Mouse (Mus musculus) lung, embryonic 14.5 days (tissue): ENCODE measurements around the gene Il1r1. TPM values are rescaled to one million over a fixed set of nuclear protein-coding genes. Genes with fewer than 3 reads are reported as not detected.

Experiments used
- ATAC-seq: fragments of 200-750 bp; cut with Nextera tagmentation; 2 replicates; pipeline ENCODE4 v1.8.0; 2017; ENCODE audit warnings: mild to moderate bottlenecking, moderate TSS enrichment, moderate library complexity; ENCODE audit not compliant: insufficient read depth
- DNase-seq: peaks from one replicate; pipeline ENCODE4 v3.0.0-alpha.2; 2015
- H3K27ac ChIP-seq: fragments of 300-500 bp; sonication (generic); 2 replicates; pipeline ENCODE4 v1.5.1; 2014; ENCODE audit warnings: low read depth, mild to moderate bottlenecking, moderate library complexity
- H3K27me3 ChIP-seq: fragments of 300-500 bp; sonication (generic); 2 replicates; pipeline ENCODE4 v1.6.1; 2014; ENCODE audit warnings: low read length, control low read depth; ENCODE audit not compliant: insufficient read depth
- H3K36me3 ChIP-seq: fragments of 300-500 bp; sonication (generic); 2 replicates; pipeline ENCODE4 v1.6.1; 2014; ENCODE audit warnings: control low read depth; ENCODE audit not compliant: insufficient read depth
- H3K4me1 ChIP-seq: fragments of 300-500 bp; sonication (generic); 2 replicates; pipeline ENCODE4 v1.6.1; 2014; ENCODE audit warnings: antibody characterized with exemption, control low read depth; ENCODE audit not compliant: insufficient read depth
- H3K4me2 ChIP-seq: fragments of 300-500 bp; sonication (generic); 2 replicates; pipeline ENCODE4 v1.6.1; 2014; ENCODE audit warnings: mild to moderate bottlenecking
- H3K4me3 ChIP-seq: fragments of 300-500 bp; sonication (generic); 2 replicates; pipeline ENCODE4 v1.5.1; 2014; ENCODE audit warnings: low read depth, low read length
- H3K9ac ChIP-seq: fragments of 300-500 bp; sonication (generic); 2 replicates; pipeline ENCODE4 v1.6.1; 2014
- H3K9me3 ChIP-seq: fragments of 300-500 bp; sonication (generic); 2 replicates; pipeline ENCODE4 v1.6.1; 2016; ENCODE audit warnings: low read depth, low read length, control low read depth
- CTCF ChIP-seq: IDR thresholded peaks from 2 replicates; pipeline ENCODE4 v1.5.1; 2016; ENCODE audit warnings: antibody characterized with exemption, low read depth
- WGBS: fragments of 180-500 bp; shearing (Covaris S2); extraction: QIAGEN DNeasy Blood & Tissue Kit; methylation state at CpG from one replicate; pipeline ENCODE4 v1.1.7; 2014; 5-methylcytosine and 5-hydroxymethylcytosine counted together
- polyA plus RNA-seq: library from polyadenylated mRNA; unstranded; fragments of >200 nt; fragmentation: Nextera tagmentation; extraction: Ambion mirVana; gene quantifications from 2 replicates; pipeline ENCODE4 v1.2.1, GENCODE M21; 2014

Gene Il1r1
- polyA plus RNA-seq, 1 experiment from 2014 or later, result 9.5 TPM

DNA sequence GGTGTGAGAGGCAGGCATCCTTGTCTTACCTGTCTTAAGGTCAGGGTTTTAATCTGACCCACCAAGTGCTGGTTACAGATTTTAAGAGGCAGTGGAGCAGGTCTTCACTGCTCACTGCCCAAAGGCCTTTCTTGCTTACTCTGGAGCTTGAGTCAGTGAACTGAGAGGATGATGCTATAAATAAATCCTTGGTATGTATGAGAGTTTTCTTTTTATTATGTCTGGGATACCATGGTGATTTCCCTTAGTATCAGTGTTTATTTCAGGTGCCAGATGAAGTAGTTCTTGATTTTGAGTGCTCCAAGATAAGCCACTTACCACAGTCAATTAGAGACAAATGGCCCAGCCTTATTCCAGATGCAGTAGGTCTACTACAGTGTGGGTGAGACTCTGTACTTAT is 41.5 kb upstream of the Il1r1 start:
- Histone ChIP-seq H3K9me3 (no peaks in the 10 kb centered on the region), H3K9ac (no peak overlapping the region), H3K4me2 (no peak overlapping the region), H3K4me3 (no peak overlapping the region), H3K36me3 (no peaks in the 10 kb centered on the region), H3K4me1 (no peaks in the 10 kb centered on the region; the same call in 1 of the 2 replicates), H3K27me3 (no peaks in the 10 kb centered on the region), H3K27ac (no peak overlapping the region)
- DNase-seq, result no peak
- no peak for ATAC-seq
- no peak for TF ChIP-seq CTCF

DNA sequence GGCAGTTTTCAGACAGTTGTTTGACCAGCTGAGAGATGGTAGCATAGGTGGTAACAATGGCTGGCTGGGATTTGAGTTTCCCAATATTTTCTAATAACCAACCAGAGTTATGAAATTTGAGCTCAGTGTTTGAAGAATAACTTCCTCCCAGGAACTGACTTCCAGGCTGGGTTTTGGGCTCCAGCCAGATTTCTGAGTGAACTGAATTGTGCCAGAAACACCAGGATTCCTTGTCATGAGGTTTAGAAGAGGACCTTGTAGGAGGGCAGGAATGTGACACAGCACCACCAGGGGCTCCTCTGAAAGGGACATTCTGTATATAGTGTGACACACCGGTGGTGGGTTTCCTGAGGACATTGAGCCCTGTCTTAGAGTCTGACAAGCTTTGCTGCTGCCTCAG is 36.9 kb upstream of the Il1r1 start:
- ATAC-seq (peak; percentile 82), DNase-seq (peak; percentile 91)
- TF ChIP-seq CTCF, result no peak
- H3K4me3 ChIP-seq, result no peak overlapping the region
- no peak overlapping the region for H3K4me2 ChIP-seq
- WGBS, result 32% methylated on average over 1 of the region's 1 CpGs
- H3K36me3 ChIP-seq, result no peaks in the 10 kb centered on the region
- no peaks in the 10 kb centered on the region for H3K27me3 ChIP-seq
- peak overlapping the region; percentile 16; the same call in 1 of the 2 replicates for H3K27ac ChIP-seq
- no peaks in the 10 kb centered on the region for H3K4me1 ChIP-seq
- no peak overlapping the region for H3K9ac ChIP-seq
- H3K9me3 ChIP-seq, result no peaks in the 10 kb centered on the region

DNA sequence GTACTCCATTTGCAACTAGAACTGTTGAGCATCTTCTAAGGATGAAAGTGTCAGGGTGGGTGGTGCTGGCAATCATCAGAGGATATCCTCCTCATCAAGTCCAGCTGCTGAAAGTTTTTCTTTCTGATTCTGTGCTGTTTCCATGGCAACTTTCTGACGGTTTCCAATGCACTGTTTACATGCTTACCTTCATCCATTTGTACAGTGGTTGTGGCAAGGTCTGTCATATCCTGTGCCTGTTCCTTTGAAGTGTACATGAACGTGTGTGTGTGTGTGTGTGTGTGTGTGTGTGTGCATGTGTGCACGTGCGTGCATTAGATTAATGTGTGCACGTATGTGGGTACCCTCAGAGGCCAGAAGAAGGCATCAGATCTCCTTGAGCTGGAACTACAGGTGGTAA is 34.9 kb upstream of the Il1r1 start:
- Histone ChIP-seq H3K4me2 (no peak overlapping the region), H3K4me3 (no peak overlapping the region), H3K9me3 (no peaks in the 10 kb centered on the region), H3K9ac (no peak overlapping the region), H3K27ac (no peak overlapping the region), H3K36me3 (no peaks in the 10 kb centered on the region), H3K27me3 (no peaks in the 10 kb centered on the region), H3K4me1 (no peaks in the 10 kb centered on the region)
- ATAC-seq (no peak), DNase-seq (no peak)
- WGBS, result 60% methylated on average over 5 of the region's 5 CpGs
- TF ChIP-seq CTCF, result no peak

DNA sequence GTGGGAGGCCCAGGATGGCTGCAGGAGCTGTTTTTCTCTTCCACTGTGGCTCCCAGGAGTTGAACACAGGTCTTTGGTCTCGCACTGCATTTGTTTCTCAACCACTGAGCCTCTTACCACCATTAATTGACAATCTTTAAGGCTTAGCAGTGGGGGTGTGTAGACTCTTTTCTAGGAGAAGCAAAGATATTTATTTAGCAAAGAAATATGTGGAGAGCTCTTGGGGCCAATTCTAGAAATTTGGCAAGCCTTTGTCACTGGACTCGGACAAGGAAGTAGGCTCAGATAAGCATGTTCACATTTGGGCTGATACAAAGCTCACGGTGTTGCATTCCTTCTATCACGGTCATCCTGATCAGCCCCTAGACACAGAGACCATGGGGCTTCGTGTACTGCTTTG is 34.0 kb upstream of the Il1r1 start:
- no peak for DNase-seq
- no peak for TF ChIP-seq CTCF
- Histone ChIP-seq H3K27me3 (no peaks in the 10 kb centered on the region), H3K36me3 (no peaks in the 10 kb centered on the region), H3K4me2 (no peak overlapping the region), H3K9me3 (no peaks in the 10 kb centered on the region), H3K9ac (no peak overlapping the region), H3K27ac (no peak overlapping the region), H3K4me1 (no peaks in the 10 kb centered on the region), H3K4me3 (no peak overlapping the region)
- ATAC-seq, result no peak
- 52% methylated on average over 5 of the region's 5 CpGs for WGBS

DNA sequence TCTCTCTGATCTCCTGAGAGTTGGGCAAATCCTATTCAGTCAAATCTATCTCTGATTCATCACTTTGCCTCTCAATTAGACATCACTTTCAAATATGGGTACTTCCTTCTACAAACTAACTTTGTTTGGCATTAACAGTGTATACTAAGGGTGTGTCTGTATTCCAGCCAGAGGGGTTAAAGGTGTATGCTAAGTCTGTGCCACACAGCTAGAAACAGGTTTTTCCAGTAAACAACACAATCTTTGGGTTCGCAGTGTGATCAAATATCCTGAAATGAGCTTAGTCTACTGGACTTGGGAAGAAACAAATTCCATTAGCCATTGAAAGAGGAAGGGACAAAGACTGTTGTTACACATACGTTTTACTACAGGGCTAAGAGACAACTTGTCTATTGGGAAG is 30.6 kb upstream of the Il1r1 start:
- DNase-seq (no peak), ATAC-seq (no peak)
- Histone ChIP-seq H3K9ac (no peak overlapping the region), H3K27me3 (no peaks in the 10 kb centered on the region), H3K27ac (no peak overlapping the region), H3K4me3 (no peak overlapping the region), H3K9me3 (no peaks in the 10 kb centered on the region), H3K4me2 (no peak overlapping the region), H3K4me1 (no peaks in the 10 kb centered on the region), H3K36me3 (no peaks in the 10 kb centered on the region)
- TF ChIP-seq CTCF, result no peak
- WGBS, result 65% methylated on average over 2 of the region's 2 CpGs

DNA sequence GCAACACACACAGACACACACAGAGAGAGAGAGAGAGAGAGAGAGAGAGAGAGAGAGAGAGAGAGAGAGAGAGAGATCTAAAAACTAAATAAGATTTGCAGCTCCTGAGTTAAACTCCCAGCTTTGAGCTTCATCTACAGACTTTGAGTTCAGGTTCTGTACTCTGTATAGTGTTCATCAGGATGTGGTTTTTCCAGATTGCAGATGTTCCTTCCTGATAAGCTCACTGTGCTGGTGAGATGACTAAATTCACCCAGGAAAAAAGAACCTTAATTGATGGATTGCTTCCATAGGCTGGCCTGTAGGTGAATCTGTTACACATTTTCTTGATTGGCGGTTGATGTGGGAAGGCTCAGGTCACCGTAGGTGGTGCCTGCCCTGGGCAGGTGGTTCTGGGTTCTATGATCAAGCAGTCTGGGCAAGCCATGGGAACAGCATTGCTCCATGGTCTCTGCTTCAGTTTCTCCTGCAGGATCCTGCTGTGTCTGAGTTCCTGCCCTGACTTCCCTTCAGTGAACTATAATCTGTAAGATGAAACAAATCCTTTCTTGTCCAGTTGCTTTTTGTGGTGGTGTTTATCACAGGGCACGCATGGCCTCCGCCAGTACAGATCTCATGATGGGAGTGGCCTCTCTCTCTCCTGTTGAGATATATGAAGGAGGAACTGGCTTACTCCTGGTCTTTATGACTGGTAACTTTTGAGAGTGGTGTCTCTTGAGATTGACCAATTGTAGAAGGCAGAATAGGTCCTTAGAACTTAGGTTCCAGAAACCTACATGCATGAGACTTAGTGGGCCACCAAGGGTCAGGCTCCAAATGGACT is 11.3 kb upstream of the Il1r1 start:
- no peak for ATAC-seq

DNA sequence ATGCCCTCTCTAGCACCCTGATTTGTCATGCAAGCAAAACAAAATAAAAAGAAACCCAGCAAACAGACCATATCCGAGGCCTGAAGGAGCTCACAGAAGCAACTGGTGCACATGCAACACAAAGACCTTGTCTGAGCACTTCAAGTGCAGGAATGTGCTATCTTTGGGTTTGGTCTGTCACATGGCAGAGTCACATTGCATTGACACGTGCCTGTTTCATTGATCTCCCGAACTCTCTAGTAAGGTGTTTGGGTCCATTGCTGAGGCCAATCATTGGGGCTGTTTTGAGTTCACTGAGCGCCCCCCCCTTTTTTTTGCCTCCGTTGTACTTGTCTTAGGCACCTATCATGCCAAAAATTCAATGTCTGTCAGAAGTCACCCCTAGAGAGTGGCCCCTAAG is 7.4 kb upstream of the Il1r1 start:
- H3K4me2 ChIP-seq, result no peak overlapping the region
- WGBS, result 69% methylated on average over 5 of the region's 5 CpGs
- no peak overlapping the region for H3K4me3 ChIP-seq
- H3K9me3 ChIP-seq, result peaks cover 4% of the 10 kb centered on the region; the same call in 1 of the 2 replicates
- 0 out of 2 replicates have a peak, but pooled peaks cover 3% of the 10 kb centered on the region for H3K4me1 ChIP-seq
- ATAC-seq, result no peak
- no peak overlapping the region for H3K27ac ChIP-seq
- H3K9ac ChIP-seq, result no peak overlapping the region
- no peak for TF ChIP-seq CTCF
- H3K27me3 ChIP-seq, result no peaks in the 10 kb centered on the region
- no peak for DNase-seq
- no peaks in the 10 kb centered on the region for H3K36me3 ChIP-seq

More for the DNA sequence above, 11.3 kb upstream of the Il1r1 start:
- DNase-seq, result no peak
- Histone ChIP-seq H3K9me3 (no peaks in the 10 kb centered on the region), H3K4me3 (no peak overlapping the region), H3K4me1 (no peaks in the 10 kb centered on the region), H3K27me3 (no peaks in the 10 kb centered on the region), H3K27ac (no peak overlapping the region), H3K4me2 (no peak overlapping the region), H3K36me3 (no peaks in the 10 kb centered on the region), H3K9ac (no peak overlapping the region)
- WGBS, result 77% methylated on average over 4 of the region's 4 CpGs
- TF ChIP-seq CTCF, result no peak
